Comparison of ENCODE assay signal across 14 mouse cellular contexts in the genomic region with DNA sequence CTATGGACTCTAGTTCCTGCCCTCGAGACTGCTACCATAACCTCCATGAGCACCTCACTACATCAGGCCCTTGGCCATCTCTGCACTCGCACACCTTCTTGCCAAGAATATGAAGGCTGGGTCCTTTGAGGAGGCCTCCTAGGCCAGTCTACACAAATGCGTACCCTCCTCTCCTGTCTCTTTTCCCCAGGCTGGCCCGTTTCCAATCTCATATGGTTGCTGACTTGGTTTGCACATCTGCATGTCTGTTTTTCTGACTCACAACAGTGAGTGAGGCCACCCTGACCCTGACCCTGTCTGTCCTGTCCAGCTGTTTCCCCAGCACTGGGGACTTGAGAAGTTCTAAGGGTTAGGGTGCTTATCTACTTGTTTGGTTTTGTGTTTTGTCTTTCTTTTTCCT.
"Had no signal": no experiment of that assay in that cellular context is flagged by ENCODE, and none has a peak within 500 bp of the region (broad histone marks: within the 10 kb centered on the region; RNA-seq: fewer than 3 reads in every experiment).

No protein-coding gene starts in this region.

- H3K4me1 ChIP-seq: kidney, embryonic 15.5 days; limb, embryonic 10.5 days; liver, embryonic 15.5 days; midbrain, embryonic 15.5 days; neural tube, embryonic 12.5 days had no signal

- DNase-seq: kidney, postnatal 25 days; lung, embryonic 14.5 days; lung, postnatal 14 days; thymus, adult 2 months; thymus, postnatal 25 days had no signal

- H3K27ac ChIP-seq: kidney, embryonic 15.5 days; left cerebral cortex, adult 2 months; limb, embryonic 10.5 days; liver, embryonic 15.5 days; macrophage; midbrain, embryonic 15.5 days; neural tube, embryonic 12.5 days; stomach, postnatal 0 days had no signal

- ATAC-seq: midbrain, embryonic 15.5 days had no signal

- H3K9me3 ChIP-seq: kidney, embryonic 15.5 days; limb, embryonic 10.5 days; liver, embryonic 15.5 days; midbrain, embryonic 15.5 days; neural tube, embryonic 12.5 days had no signal

- H3K4me3 ChIP-seq: kidney, embryonic 15.5 days; left cerebral cortex, adult 2 months; limb, embryonic 10.5 days; liver, embryonic 15.5 days; megakaryocyte, embryonic 14.5 days; midbrain, embryonic 15.5 days; neural tube, embryonic 12.5 days had no signal

- H3K27me3 ChIP-seq: kidney, embryonic 15.5 days; liver, embryonic 15.5 days; megakaryocyte, embryonic 14.5 days; midbrain, embryonic 15.5 days; neural tube, embryonic 12.5 days had no signal
